Mouse (Mus musculus) bone marrow macrophage, adult 2 months (primary cell): ENCODE results near the gene Pebp1. TPM values are rescaled to one million over a fixed set of nuclear protein-coding genes. Genes with fewer than 3 reads are reported as not detected.
"Not testable (repeated sequence)": the region's sequence is repeated elsewhere in the genome, so short reads cannot be mapped to it uniquely, and the experiment has no call there.

Experiments used
- H3K27ac ChIP-seq: 2 replicates; pipeline ENCODE4 v1.5.1; 2012; ENCODE audit warnings: low read depth, low read length; ENCODE audit not compliant: insufficient read depth
- H3K4me1 ChIP-seq: 2 replicates; pipeline ENCODE4 v1.6.1; 2012; ENCODE audit warnings: low read length; ENCODE audit not compliant: control insufficient read depth, insufficient read depth
- H3K4me3 ChIP-seq: 2 replicates; pipeline ENCODE4 v1.5.1; 2012; ENCODE audit warnings: mild to moderate bottlenecking, low read length, moderate library complexity; ENCODE audit not compliant: insufficient read depth
- CTCF ChIP-seq: IDR thresholded peaks from 2 replicates; pipeline ENCODE4 v1.5.1; 2012; ENCODE audit warnings: low read depth, mild to moderate bottlenecking, low read length, moderate library complexity
- POLR2A ChIP-seq: IDR thresholded peaks from 2 replicates; pipeline ENCODE4 v1.6.1; 2012; ENCODE audit warnings: mild to moderate bottlenecking, low read depth, low read length, borderline replicate concordance
- polyA plus RNA-seq: library from polyadenylated mRNA; stranded (reverse); fragments of >200 nt; gene quantifications from 2 replicates; pipeline ENCODE4 v1.2.4, GENCODE M21; 2012; ENCODE audit not compliant: missing spikeins, insufficient read depth, insufficient read length

Gene Pebp1
- polyA plus RNA-seq, 1 experiment, result 104 TPM

DNA sequence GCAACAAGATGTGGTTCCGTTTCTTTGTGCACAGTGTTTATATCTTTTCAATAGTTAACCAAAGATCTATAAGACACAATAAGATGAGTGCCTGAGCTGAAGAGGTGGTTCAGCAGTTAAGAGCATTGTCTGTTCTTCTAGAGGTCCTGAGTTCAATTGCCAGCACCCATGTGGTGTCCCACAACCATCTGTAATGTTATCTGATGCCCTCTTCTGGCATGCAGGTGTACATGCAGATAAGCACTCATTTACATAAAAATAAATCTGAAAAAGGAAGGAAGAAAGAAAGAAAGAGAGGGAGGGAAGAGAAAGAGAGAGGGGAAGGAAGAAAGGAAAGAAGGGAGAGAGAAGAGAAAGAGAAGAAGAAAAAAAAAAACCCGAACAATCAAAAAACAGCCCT, 19.4 kb upstream of the Pebp1 start:
- TF ChIP-seq POLR2A (no peak), CTCF (no peak)
- Histone ChIP-seq H3K27ac (no peak overlapping the region), H3K4me3 (no peak overlapping the region), H3K4me1 (no peaks in the 10 kb centered on the region)

DNA sequence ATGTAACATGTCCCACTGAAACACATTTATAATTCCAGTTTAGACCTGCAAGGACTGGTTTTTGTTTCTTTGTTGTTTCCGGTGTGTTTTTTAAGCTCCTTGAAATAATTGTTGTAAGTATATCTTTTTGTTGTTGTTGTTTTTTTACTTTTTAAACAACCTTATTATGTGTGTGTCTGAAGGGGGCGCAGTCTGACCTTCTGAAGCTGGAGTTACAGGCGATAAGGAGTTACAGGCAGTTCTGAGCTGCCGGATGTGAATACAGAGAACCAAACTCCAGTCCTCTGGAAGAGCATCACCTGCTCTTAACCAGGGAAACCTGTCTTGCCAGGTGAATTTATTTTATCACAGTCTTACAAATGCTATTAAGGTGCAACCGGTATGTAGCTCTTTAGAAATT, 18.3 kb upstream of the Pebp1 start:
- Histone ChIP-seq H3K27ac (no peak overlapping the region), H3K4me3 (no peak overlapping the region), H3K4me1 (no peaks in the 10 kb centered on the region)
- TF ChIP-seq POLR2A, result no peak

DNA sequence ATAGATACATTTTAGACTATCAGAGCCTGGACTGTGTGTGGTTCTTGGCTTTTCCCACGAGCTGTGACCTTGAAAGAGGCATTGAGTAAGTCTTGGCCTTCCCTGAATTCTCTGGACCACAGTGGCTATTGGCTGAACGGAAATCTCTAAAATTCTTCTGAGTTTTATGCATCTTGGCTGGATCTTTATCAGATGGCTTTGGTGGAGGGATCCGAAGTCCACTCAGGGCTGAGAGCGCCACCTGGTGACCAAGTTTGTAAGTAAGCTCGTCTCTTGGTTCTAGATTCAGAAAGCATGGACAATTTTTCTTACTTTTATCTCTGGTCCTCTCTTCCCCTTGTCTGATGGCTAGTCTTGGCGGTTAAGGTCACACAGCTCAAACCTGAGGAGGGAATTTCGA, 17.5 kb upstream of the Pebp1 start:
- Histone ChIP-seq H3K27ac (no peak overlapping the region), H3K4me3 (no peak overlapping the region), H3K4me1 (no peaks in the 10 kb centered on the region)
- TF ChIP-seq POLR2A (no peak), CTCF (peak; percentile 37; the same call in 1 of the 2 replicates)

DNA sequence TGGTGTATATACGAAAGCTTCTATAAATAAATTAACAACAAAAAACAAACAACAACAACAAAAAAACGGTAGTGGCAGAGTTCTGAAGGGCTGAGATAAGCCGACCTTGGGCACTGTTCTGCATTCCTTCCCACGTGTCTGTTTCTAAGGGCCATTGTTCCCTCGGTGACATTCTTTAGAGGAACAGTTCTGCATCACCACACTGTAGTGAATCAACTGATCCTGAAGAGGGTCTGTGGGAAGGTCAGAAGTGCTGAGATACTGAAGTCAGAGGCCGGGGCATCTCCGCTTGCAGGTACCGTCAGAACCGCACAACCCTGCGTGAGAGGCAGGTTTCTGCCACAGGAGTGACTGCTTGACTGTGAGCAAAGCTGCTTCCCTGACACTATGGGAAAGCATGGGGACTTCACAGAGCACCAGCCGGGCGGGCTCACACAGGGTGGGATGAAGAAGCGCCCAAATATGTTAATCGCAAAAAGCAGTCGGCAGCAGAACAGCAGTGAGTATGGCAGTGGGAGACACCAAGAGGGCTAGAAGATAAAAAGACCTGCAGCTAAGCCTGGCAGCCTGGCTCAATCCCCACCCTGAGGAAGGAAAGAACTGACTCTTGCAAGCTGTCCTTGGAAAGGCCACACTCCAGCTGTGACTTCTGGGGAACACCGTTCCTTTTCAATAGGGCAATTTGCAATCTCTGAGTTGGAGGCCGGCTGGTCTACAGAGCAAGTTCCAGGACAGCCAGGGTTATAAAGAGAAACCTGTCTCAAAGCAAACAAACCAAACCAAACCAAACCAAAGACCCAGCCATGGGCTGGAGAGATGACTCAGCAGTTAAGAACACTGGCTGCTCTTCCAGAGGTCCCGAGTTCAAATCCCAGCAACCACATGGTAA, 16.5 kb upstream of the Pebp1 start:
- no peak for TF ChIP-seq POLR2A
- TF ChIP-seq CTCF, result no peak
- H3K27ac ChIP-seq, result no peak overlapping the region
- H3K4me3 ChIP-seq, result no peak overlapping the region
- no peaks in the 10 kb centered on the region for H3K4me1 ChIP-seq

DNA sequence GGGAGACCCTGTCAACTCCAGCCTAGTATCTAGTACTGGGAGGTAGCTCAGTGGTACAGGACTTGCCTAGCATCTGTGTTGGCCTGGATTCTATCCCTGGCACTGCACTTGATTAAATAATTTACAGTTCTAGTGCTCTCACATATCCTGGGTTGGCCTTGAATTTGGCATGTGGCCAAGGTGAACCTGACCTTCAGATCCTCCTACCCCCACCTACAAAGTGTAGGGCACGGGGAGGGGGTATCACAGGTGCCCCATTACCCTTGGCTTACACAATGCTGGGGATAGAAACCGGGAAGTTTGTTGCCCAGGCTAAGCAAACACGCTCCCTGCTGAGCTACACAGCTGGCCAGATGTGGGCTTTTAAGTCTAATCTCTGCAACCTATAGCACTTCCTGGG, 15.5 kb upstream of the Pebp1 start:
- Histone ChIP-seq H3K4me1 (no peaks in the 10 kb centered on the region), H3K27ac (no peak overlapping the region), H3K4me3 (no peak overlapping the region)
- TF ChIP-seq CTCF (no peak), POLR2A (no peak)

DNA sequence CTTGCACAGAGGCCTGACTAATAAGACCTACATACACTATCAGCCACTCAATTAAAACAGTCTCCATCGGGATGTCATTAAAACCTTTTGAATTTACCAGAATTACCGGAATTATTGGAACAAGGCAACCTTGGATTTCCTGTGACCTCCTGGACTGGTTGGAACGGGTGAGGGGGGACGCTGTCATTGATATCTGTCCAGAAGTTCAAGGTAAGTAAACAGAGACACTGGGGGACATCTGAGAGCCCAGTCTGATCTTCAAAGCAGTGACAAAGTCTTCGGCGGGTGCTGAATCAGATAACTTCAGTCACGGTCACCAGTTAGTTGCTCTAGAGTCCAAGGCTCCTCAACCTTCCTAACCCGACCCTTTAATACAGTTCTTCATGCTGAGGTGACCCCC, 7.6 kb upstream of the Pebp1 start:
- TF ChIP-seq CTCF (no peak), POLR2A (no peak)
- Histone ChIP-seq H3K27ac (no peak overlapping the region), H3K4me1 (no peaks in the 10 kb centered on the region)

DNA sequence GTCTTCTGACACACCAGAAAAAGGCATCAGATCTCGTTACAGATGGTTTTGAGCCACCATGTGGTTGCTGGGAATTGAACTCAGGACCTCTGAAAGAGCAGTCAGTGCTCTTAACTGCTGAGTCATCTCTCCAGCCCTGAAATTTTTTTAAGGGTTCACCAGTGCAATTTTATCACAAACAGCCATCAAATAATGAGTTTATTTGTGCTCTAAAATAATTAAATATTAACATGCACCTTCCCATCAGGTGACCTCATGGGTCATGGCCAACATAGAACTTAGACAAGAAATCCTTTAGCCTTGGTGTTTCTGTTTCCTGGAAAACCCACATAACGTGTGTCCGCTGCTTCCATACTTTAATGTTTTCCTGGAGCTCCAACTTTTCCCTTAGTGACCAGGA, 6.4 kb upstream of the Pebp1 start:
- not testable (repeated sequence) for H3K4me1 ChIP-seq, H3K4me3 ChIP-seq

More for the DNA sequence above, 7.6 kb upstream of the Pebp1 start:
- H3K4me3 ChIP-seq, result no peak overlapping the region

DNA sequence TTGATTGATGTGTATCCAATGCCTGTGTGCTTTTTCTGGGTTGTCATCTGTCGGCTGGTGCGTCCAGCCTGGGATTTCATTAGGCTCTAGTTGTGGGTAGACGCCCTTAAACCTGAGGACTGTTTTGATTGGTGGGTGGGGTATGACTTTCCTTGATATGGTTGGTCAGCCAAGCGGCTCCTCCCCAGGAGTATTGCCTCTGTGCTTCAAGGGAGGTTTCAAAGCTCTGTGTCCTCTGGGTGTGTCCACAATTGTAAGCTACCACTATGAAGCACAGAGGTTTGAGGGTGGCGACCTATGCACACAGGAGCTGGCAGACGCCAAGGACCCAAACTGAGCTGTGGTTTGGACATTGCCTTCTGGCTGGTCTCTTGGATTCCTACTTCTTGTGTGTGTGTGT, 5.1 kb upstream of the Pebp1 start:
- TF ChIP-seq CTCF (no peak), POLR2A (no peak)

More for the DNA sequence above, 6.4 kb upstream of the Pebp1 start:
- not testable (repeated sequence) for H3K27ac ChIP-seq

DNA sequence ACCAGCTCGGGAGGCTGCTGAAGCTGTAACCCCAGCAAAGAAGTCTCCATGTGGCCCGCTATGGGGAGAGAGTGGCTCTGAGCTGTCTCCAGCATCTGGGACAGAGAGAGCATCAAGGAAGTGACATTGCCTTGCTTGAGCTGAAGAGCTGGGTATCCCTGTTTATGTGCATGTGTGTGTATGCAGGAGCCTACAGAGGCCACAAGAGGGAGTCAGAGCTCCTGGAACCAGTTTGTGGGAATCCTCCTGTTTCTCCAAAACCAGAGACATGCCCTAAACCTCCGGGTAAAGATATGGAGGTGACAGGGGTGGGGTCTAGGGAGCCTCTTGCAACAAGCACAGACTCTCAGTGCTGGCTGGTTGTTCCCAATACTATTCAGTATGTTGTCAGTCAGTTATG, 3.9 kb upstream of the Pebp1 start:
- no peak for TF ChIP-seq CTCF
- no peak for TF ChIP-seq POLR2A
- Histone ChIP-seq H3K27ac (no peak overlapping the region), H3K4me3 (no peak overlapping the region), H3K4me1 (peaks cover 7% of the 10 kb centered on the region; the same call in 1 of the 2 replicates)

More for the DNA sequence above, 5.1 kb upstream of the Pebp1 start:
- peaks cover 7% of the 10 kb centered on the region; the same call in 1 of the 2 replicates for H3K4me1 ChIP-seq
- H3K4me3 ChIP-seq, result no peak overlapping the region
- no peak overlapping the region for H3K27ac ChIP-seq

DNA sequence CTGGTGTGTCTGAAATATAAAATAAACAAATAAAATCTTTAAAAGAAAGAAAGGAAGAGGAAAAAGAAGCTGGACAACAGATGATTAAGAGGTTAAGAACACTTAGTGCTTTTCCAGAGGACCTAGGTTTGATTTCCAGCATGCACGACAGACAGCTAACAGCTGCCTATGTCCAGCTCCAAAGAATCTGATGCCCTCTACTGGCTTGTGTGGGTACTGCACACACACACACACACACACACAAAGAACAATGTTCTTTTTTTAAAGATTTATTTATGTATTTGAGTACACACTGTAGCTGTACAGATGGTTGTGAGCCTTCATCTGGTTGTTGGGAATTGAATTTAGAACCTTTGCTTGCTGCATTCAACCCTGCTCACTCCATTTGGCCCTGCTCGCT, 2.7 kb upstream of the Pebp1 start:
- Histone ChIP-seq H3K27ac (no peak overlapping the region), H3K4me3 (no peak overlapping the region), H3K4me1 (peaks cover 10% of the 10 kb centered on the region; the same call in 1 of the 2 replicates)
- TF ChIP-seq POLR2A (no peak), CTCF (no peak)

DNA sequence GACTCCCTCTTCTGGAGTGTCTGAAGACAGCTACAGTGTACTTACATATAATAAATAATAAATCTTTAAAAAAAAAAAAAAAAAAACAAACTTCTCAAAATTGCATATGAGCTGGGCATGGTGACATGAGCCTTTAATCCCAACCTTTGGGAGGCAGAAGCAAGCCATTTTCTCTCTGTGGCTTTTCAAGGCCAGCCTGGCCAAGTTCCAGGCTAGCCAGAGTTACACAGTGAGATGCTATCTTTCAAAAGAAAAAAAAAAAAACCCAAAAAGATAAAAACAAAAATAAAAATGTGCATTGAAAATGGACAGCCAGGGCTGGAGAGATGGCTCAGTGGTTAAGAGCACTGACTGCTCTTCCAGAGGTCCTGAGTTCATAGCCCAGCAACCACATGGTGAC, 2.2 kb upstream of the Pebp1 start:
- Histone ChIP-seq H3K27ac (no peak overlapping the region), H3K4me3 (no peak overlapping the region), H3K4me1 (peaks cover 10% of the 10 kb centered on the region; the same call in 1 of the 2 replicates)
- TF ChIP-seq POLR2A (no peak), CTCF (no peak)

DNA sequence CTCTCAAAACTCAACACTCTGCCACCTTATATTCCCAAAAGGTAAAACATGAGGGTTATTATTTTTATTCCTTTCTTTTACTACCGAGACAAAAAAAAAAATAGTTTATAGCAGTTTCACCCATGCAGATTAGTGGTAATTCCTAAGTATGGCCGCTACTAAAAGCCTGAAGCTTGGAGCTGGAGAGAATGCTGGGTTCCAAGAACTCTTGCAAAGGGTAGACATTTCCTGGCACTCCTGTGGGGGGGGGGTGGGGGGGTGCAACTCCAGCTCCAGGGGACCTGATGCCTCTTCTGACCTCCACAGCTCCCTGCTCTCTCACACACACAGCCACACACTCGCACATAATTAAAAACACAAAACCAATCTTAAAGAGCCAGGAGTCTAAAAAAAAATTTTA, 1.1 kb downstream of the Pebp1 start:
- Histone ChIP-seq H3K4me1 (peaks cover 10% of the 10 kb centered on the region; the same call in 1 of the 2 replicates), H3K27ac (no peak overlapping the region), H3K4me3 (peak overlapping the region; percentile 81)
- TF ChIP-seq POLR2A (no peak), CTCF (no peak)
